Mouse (Mus musculus) gastrocnemius, postnatal 25 days (tissue): ENCODE data around the gene Padi1. TPM values are rescaled to one million over a fixed set of nuclear protein-coding genes. Genes with fewer than 3 reads are reported as not detected.

Experiments
- DNase-seq: peaks from one replicate; pipeline ENCODE4 v3.0.0; 2022
- total RNA-seq, 2 experiments: library from RNA; stranded (reverse); gene quantifications; 1 replicate in 1 of 2; 2 replicates in 1 of 2; pipeline ENCODE4 v1.2.3; 2021

Padi1 gene
- total RNA-seq, 2 experiments from 2014 or later = 0.08 to 0.11 TPM

DNA sequence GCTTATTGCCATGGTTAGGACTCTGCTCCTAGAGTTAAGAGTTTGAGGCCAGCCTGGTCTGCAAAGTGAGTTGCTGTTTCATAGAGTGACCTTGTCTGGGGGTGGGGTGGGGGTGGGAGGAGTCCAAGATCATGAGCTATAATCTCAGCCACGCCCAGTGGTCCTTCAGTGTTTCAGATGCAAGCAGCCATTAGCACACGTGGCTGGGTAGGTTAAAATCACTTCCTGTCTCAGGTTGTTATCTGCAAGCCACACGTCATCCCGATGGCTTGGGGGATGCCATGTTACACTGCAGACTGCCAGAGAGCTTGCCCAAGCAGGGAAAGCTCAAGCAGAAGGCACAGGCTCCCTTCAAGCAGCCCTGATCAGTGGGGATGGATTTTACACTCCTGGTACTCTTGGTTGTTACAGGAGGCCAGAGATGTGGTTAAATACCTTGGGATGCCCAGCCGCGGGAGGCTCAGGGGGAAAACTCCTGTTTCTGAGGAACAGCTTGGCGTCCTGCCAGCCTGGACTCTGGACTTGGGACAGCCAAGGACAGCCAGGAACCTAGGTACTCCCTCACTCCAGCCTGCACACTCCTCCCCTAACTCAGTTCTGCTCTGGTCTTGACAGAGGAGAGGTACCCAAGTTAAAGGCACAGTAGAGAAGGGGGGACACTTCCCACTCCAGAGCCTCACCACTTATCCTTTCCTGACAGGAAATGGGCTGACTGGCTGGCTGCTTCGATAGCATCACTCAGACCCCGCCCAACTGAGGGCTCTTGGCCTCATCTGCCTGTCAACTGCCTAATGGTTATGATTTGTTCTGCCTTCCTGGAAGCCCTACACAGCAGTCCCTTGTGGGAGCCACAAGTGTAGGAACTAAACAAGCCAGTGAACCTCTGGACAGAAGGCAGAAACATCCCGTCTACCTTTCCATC is 29.3 kb downstream of the Padi1 start:
- no peak for DNase-seq

- DNase-seq = no peak
Observed at GRCm38 (mm10) chr4:140815496-140815895, 30.1 kb downstream of the Padi1 start.

GRCm38 (mm10) chr4:140814241-140815225 is 31.0 kb downstream of the Padi1 start:
- no peak for DNase-seq

GRCm38 (mm10) chr4:140813358-140814185 is 32.0 kb downstream of the Padi1 start:
- DNase-seq = no peak

- no peak for DNase-seq
Observed at GRCm38 (mm10) chr4:140812609-140813008, 33.0 kb downstream of the Padi1 start.

GRCm38 (mm10) chr4:140812191-140812590 is 33.4 kb downstream of the Padi1 start:
- no peak for DNase-seq

DNA sequence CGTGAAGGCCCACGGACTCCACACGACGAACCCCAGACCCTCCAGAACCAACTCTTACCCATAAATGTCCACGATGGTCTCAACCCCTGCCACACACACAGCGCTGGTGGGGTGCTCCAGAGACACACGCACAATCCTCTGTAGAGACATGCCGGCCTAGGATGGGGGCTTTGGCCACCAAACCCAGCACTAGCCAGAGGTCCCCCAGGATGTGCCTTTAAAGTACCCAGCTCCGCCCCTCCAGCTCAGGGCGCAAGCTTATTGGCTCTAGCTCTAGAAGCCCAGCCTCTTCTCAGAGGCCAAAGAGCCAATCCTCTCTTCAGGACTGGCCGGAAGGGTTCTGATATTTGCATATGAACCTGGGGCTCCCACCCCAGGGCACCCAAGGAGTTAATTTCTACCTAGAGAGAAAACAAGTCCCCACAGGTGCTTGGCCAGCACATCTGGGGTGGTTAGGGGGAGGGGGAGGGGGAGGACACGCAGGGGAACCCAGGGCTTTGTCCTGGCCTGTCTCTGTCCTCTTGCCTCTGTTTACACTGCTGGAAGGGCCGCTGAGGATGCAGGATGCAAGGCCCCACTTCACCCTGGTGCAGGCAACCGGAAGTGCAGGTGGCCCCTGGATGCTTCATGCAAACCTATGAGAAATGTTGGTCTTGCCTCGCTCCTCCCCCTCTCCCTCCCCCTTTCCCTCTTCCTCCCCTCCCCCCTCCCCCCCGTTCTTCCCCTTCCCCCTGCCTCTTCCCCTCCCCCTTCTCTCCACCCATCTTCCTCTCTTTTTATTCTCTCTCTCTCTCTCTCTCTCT is 34.9 kb downstream of the Padi1 start, which contains the start of gene Padi3:
Gene Padi3, minus strand, starts transcription at position 191 of the 803 bp plus-strand sequence.
- DNase-seq = no peak

GRCm38 (mm10) chr4:140809118-140809517 is 36.5 kb downstream of the Padi1 start:
- DNase-seq = no peak

DNA sequence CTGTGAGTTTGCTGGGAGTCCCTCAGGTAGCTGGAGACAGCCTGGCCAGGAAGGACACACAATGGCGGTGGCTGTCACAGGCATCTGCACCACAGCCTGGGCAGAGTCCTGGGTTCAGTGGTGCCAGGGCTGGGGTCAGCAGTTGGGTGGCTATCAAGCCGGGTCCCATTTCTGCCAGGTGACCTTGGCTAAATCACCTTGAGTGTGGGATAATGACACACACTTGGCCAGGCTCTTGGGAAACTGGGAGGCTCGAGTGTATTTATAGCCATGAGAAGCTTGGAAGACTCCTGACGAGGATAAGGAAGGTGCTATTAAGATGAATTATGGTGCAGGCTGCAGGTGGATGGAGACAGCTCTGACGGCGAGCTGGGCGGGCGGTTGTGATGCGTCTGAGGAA is 41.0 kb downstream of the Padi1 start:
- peak; percentile 80 for DNase-seq

DNA sequence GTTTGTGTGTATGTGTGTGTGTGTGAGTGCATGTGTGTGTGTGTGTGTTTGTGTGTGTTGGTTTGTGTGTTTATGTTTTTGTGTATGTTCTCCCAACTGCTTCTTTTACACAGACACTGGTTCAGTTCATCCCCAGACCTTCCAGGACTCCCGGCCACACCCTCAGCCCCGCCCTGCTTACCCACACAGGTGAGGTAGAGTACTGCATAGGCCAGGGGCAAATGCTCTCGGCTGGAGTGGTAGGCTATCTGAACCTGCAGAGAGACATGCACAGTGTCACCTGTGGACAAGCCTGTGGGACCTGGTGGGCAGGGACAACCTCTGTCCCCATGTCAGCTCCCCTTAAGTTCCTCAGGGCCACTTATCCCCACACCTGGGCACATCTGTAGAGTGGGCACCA is 44.2 kb downstream of the Padi1 start:
- no peak for DNase-seq

GRCm38 (mm10) chr4:140796786-140797185 is 48.8 kb downstream of the Padi1 start:
- no peak for DNase-seq

DNA sequence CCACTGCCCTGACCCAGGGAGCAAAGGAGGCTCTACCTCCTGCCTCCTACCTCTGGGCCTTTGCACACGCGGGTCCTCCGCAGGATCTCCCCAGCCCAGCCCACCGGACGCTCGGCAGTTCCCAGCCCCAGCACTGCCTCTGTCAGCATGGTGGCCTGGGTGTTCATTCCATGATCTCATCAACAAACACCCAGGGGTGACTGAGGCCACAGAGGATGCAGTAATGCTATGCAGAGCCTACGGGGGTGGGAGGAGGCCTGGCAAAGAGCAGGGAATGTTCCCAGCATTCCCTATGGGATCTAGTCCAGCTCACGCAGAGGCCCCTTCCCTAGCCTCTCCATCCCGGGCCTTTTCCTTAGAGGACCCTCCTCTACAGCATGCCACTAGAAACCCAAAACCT is 50.9 kb downstream of the Padi1 start:
- no peak for DNase-seq

- DNase-seq = no peak
Observed at GRCm38 (mm10) chr4:140793795-140794194, 51.8 kb downstream of the Padi1 start.

- no peak for DNase-seq
Observed at GRCm38 (mm10) chr4:140792584-140792983, 53.0 kb downstream of the Padi1 start.

GRCm38 (mm10) chr4:140791071-140791470 is 54.5 kb downstream of the Padi1 start:
- DNase-seq = no peak

DNA sequence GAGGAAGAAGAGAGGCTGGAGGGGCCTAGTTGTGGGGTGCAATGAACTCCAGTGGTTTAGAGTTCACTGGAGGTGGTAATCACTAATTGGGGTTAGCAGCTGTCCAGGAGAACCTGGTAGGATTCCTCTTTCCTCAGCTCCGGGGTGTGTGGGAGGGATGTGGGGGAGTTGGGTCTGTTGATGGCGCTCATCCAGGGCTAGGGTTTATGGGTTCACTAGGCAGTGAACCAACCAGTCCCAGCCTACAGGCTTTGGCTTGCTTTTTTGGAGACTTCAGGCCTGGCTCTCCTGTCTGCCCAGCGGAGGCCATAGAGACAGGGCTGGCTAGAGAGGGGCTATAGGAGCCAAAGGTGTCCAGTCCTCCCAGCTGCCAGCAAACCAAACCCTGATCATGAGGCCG is 55.6 kb downstream of the Padi1 start:
- no peak for DNase-seq

DNA sequence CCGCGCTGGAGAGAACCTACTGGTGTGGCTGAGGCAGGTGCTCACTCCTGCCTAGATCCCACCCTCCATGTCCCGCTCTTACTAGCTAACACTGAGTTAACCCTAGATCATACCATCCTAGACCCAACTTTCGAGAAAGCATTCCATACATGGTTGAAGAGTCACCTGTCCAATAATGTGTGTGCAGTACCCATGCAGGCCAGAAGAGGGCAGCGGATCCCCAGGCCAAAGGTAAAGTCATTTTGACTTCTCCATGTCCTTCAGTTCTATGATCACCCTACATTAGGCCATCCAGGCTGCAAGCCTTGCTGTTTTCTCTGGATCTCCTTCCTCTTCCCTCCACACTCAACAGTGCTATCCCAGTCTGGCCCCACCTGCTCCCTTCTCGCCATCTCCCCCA is 56.6 kb downstream of the Padi1 start:
- DNase-seq = no peak

GRCm38 (mm10) chr4:140788264-140788663 is 57.3 kb downstream of the Padi1 start:
- DNase-seq = no peak

DNA sequence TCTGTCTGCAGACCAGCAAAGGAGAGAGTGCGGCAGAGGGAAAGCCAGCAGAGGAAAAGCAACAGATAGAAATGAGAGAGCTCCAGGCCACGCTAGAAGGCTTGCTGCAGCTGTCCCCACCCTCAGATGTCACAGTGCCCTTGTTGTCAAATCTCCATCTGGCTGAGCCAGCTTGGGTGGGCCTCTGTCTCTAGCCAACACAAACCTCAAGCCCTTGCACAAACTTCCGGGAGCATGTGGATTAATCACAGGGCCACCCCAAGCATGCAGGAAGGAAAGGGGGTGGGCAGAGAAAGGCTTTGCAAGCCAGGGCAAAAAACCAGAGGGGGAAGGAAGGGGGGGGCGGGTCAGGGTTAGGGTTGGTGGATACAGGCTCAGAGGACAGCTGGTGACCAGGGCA is 58.2 kb downstream of the Padi1 start:
- DNase-seq = peak; percentile 42

DNA sequence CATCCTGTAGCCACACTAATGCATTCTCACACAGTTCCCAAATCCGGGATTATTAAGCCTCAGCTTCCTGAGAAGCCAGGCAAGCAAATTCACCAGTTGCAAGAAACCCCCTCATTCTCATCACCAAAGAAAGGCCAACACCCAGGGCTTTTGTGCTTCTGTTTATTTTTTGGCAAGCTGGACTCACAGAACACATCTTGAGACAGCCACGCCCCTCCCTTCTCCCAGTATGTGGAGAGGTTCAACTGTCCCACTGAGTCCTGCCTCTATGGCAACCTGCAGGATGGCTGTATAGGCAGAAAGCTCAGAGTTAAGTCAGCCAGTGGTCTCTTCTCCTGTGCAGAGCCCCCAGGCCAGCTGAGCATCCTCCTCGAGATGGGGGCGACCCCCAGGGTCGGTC is 60.4 kb downstream of the Padi1 start:
- no peak for DNase-seq
